Mouse (Mus musculus) embryonic facial prominence, embryonic 10.5 days (tissue): ENCODE measurements around the gene Cst3. TPM values are rescaled to one million over a fixed set of nuclear protein-coding genes. Genes with fewer than 3 reads are reported as not detected.

ENCODE experiments used
- DNase-seq: peaks from one replicate; pipeline ENCODE4 v3.0.0-alpha.2; 2017; ENCODE audit warnings: low spot score
- H3K27ac ChIP-seq: fragments of 300-500 bp; sonication (generic); replicated peaks from 2 replicates; pipeline ENCODE4 v1.5.1; 2016; ENCODE audit warnings: mild to moderate bottlenecking
- H3K27me3 ChIP-seq: fragments of 300-500 bp; sonication (generic); replicated peaks from 2 replicates; pipeline ENCODE4 v1.6.1; 2016; ENCODE audit warnings: low read depth, mild to moderate bottlenecking; ENCODE audit not compliant: poor library complexity, severe bottlenecking
- H3K36me3 ChIP-seq: fragments of 300-500 bp; sonication (generic); replicated peaks from 2 replicates; pipeline ENCODE4 v1.6.1; 2016; ENCODE audit warnings: mild to moderate bottlenecking, moderate library complexity
- H3K4me1 ChIP-seq: fragments of 300-500 bp; sonication (generic); 2 replicates; pipeline ENCODE4 v1.6.1; 2016
- H3K4me3 ChIP-seq: fragments of 300-500 bp; sonication (generic); 2 replicates; pipeline ENCODE4 v1.5.1; 2016; ENCODE audit warnings: mild to moderate bottlenecking, moderate library complexity
- H3K9me3 ChIP-seq: fragments of 300-500 bp; sonication (generic); 2 replicates; pipeline ENCODE4 v1.6.1; 2016; ENCODE audit warnings: mild to moderate bottlenecking
- WGBS: fragments of 180-500 bp; shearing (Covaris S2); methylation state at CpG from one replicate; pipeline ENCODE4 v1.1.7; 2016; 5-methylcytosine and 5-hydroxymethylcytosine counted together
- polyA plus RNA-seq: library from polyadenylated mRNA; unstranded; fragments of >200 nt; fragmentation: Nextera tagmentation; extraction: Ambion mirVana; gene quantifications from 2 replicates; pipeline ENCODE4 v1.2.1, GENCODE M21; 2016

The Cst3 gene
- polyA plus RNA-seq, 1 experiment from 2014 or later = 265 TPM

GRCm38 (mm10) chr2:148874617-148875334 is 716 bp downstream of the Cst3 start:
- H3K36me3 ChIP-seq = peaks cover 32% of the 10 kb centered on the region
- WGBS = under 1% methylated on average over 34 of the region's 34 CpGs
- H3K9me3 ChIP-seq = no peaks in the 10 kb centered on the region
- peak overlapping the region; percentile 93 for H3K27ac ChIP-seq
- no peaks in the 10 kb centered on the region for H3K27me3 ChIP-seq
- peak; percentile 47 for DNase-seq
- H3K4me3 ChIP-seq = peak overlapping the region; percentile 88
- peaks cover 41% of the 10 kb centered on the region for H3K4me1 ChIP-seq

- 52% methylated on average over 3 of the region's 3 CpGs for WGBS
- peaks cover 32% of the 10 kb centered on the region for H3K36me3 ChIP-seq
- no peaks in the 10 kb centered on the region for H3K9me3 ChIP-seq
- peaks cover 38% of the 10 kb centered on the region for H3K4me1 ChIP-seq
- peak overlapping the region; percentile 93; the same call in 1 of the 2 replicates for H3K27ac ChIP-seq
- H3K4me3 ChIP-seq = peak overlapping the region; percentile 88
- H3K27me3 ChIP-seq = no peaks in the 10 kb centered on the region
- DNase-seq = no peak
Observed at GRCm38 (mm10) chr2:148874224-148874616, 1.3 kb downstream of the Cst3 start.

GRCm38 (mm10) chr2:148872860-148873259 is 2.6 kb downstream of the Cst3 start:
- H3K27ac ChIP-seq = no peak overlapping the region
- H3K27me3 ChIP-seq = no peaks in the 10 kb centered on the region
- 88% methylated on average over 4 of the region's 4 CpGs for WGBS
- peaks cover 32% of the 10 kb centered on the region for H3K36me3 ChIP-seq
- H3K9me3 ChIP-seq = no peaks in the 10 kb centered on the region
- H3K4me3 ChIP-seq = peak overlapping the region; percentile 88; the same call in 1 of the 2 replicates
- H3K4me1 ChIP-seq = peaks cover 30% of the 10 kb centered on the region
- DNase-seq = no peak

GRCm38 (mm10) chr2:148870526-148870925 is 5.0 kb downstream of the Cst3 start:
- Histone ChIP-seq H3K27ac (no peak overlapping the region), H3K36me3 (peaks cover 32% of the 10 kb centered on the region), H3K4me1 (peaks cover 23% of the 10 kb centered on the region), H3K9me3 (no peaks in the 10 kb centered on the region), H3K4me3 (no peak overlapping the region), H3K27me3 (no peaks in the 10 kb centered on the region)
- 87% methylated on average over 3 of the region's 3 CpGs for WGBS
- DNase-seq = no peak

GRCm38 (mm10) chr2:148868959-148869358 is 6.5 kb downstream of the Cst3 start:
- Histone ChIP-seq H3K27ac (no peak overlapping the region), H3K36me3 (peaks cover 32% of the 10 kb centered on the region), H3K4me1 (peaks cover 15% of the 10 kb centered on the region), H3K4me3 (no peak overlapping the region), H3K27me3 (no peaks in the 10 kb centered on the region), H3K9me3 (no peaks in the 10 kb centered on the region)
- 82% methylated on average over 1 of the region's 1 CpGs for WGBS
- no peak for DNase-seq

- H3K4me3 ChIP-seq = no peak within 1 kb of the TSS
- no peaks in the 10 kb centered on the region for H3K4me1 ChIP-seq
- no peaks in the 10 kb centered on the region for H3K27me3 ChIP-seq
- 61% methylated on average over 2 of the region's 2 CpGs for WGBS
- H3K9me3 ChIP-seq = no peaks in the 10 kb centered on the region
- H3K27ac ChIP-seq = no peak within 1 kb of the TSS
- peaks cover under 1% of the 10 kb centered on the region; the same call in 1 of the 2 replicates for H3K36me3 ChIP-seq
- DNase-seq = no peak
Observed at GRCm38 (mm10) chr2:148864966-148865365, 10.5 kb downstream of the Cst3 start, which contains the start of gene 9230104L09Rik. TSS of gene 9230104L09Rik (minus strand) at chr2:148865038.

GRCm38 (mm10) chr2:148861693-148862092 is 13.8 kb downstream of the Cst3 start:
- H3K36me3 ChIP-seq = no peaks in the 10 kb centered on the region
- no peaks in the 10 kb centered on the region for H3K4me1 ChIP-seq
- no peak overlapping the region for H3K4me3 ChIP-seq
- DNase-seq = no peak
- H3K27me3 ChIP-seq = no peaks in the 10 kb centered on the region
- H3K9me3 ChIP-seq = no peaks in the 10 kb centered on the region
- H3K27ac ChIP-seq = no peak overlapping the region

- Histone ChIP-seq H3K27ac (no peak overlapping the region), H3K4me1 (no peaks in the 10 kb centered on the region), H3K27me3 (no peaks in the 10 kb centered on the region), H3K4me3 (no peak overlapping the region), H3K9me3 (no peaks in the 10 kb centered on the region), H3K36me3 (no peaks in the 10 kb centered on the region)
- 87% methylated on average over 4 of the region's 4 CpGs for WGBS
- no peak for DNase-seq
Observed at GRCm38 (mm10) chr2:148860993-148861392, 14.5 kb downstream of the Cst3 start.

GRCm38 (mm10) chr2:148857506-148857905 is 18.0 kb downstream of the Cst3 start:
- Histone ChIP-seq H3K36me3 (no peaks in the 10 kb centered on the region), H3K9me3 (no peaks in the 10 kb centered on the region), H3K4me3 (no peak overlapping the region), H3K27me3 (no peaks in the 10 kb centered on the region), H3K27ac (no peak overlapping the region), H3K4me1 (no peaks in the 10 kb centered on the region)
- no peak for DNase-seq
- WGBS = 90% methylated on average over 4 of the region's 4 CpGs

GRCm38 (mm10) chr2:148856630-148857400 is 18.7 kb downstream of the Cst3 start:
- DNase-seq = no peak
- Histone ChIP-seq H3K9me3 (no peaks in the 10 kb centered on the region), H3K27ac (no peak overlapping the region), H3K27me3 (no peaks in the 10 kb centered on the region), H3K4me1 (no peaks in the 10 kb centered on the region), H3K36me3 (no peaks in the 10 kb centered on the region), H3K4me3 (no peak overlapping the region)
- WGBS = 77% methylated on average over 8 of the region's 8 CpGs

- peak; percentile 61 for DNase-seq
- H3K27ac ChIP-seq = no peak overlapping the region
- no peaks in the 10 kb centered on the region for H3K36me3 ChIP-seq
- no peak overlapping the region for H3K4me3 ChIP-seq
- H3K9me3 ChIP-seq = no peaks in the 10 kb centered on the region
- no peaks in the 10 kb centered on the region for H3K4me1 ChIP-seq
- WGBS = 45% methylated on average over 8 of the region's 8 CpGs
- H3K27me3 ChIP-seq = no peaks in the 10 kb centered on the region
Observed at GRCm38 (mm10) chr2:148851116-148851906, 24.2 kb downstream of the Cst3 start.

GRCm38 (mm10) chr2:148839224-148839623 is 36.3 kb downstream of the Cst3 start:
- no peaks in the 10 kb centered on the region for H3K9me3 ChIP-seq
- 92% methylated on average over 2 of the region's 2 CpGs for WGBS
- no peak overlapping the region for H3K4me3 ChIP-seq
- no peaks in the 10 kb centered on the region for H3K36me3 ChIP-seq
- no peaks in the 10 kb centered on the region for H3K27me3 ChIP-seq
- no peak overlapping the region for H3K27ac ChIP-seq
- no peaks in the 10 kb centered on the region for H3K4me1 ChIP-seq
- DNase-seq = no peak
